Mouse (Mus musculus) embryonic fibroblast, embryonic 13.5 days (primary cell): ENCODE data around the gene Gm21985. TPM values are rescaled to one million over a fixed set of nuclear protein-coding genes. Genes with fewer than 3 reads are reported as not detected.

Experiments used
- H3K27ac ChIP-seq: 2 replicates; pipeline ENCODE4 v1.5.1; 2012; ENCODE audit warnings: low read length, control low read depth, inconsistent platforms; ENCODE audit not compliant: insufficient read depth
- H3K4me1 ChIP-seq: 2 replicates; pipeline ENCODE4 v1.6.1; 2011; ENCODE audit warnings: low read length; ENCODE audit not compliant: control insufficient read depth, insufficient read depth
- H3K4me3 ChIP-seq: 2 replicates; pipeline ENCODE4 v1.5.1; 2011; ENCODE audit warnings: mild to moderate bottlenecking, control low read depth, low read length; ENCODE audit not compliant: insufficient read depth
- CTCF ChIP-seq: IDR thresholded peaks from 2 replicates; pipeline ENCODE4 v1.5.1; 2011; ENCODE audit warnings: mild to moderate bottlenecking, control low read depth, low read length, moderate library complexity, borderline replicate concordance; ENCODE audit not compliant: insufficient read depth
- POLR2A ChIP-seq: IDR thresholded peaks from 2 replicates; pipeline ENCODE4 v1.6.1; 2011; ENCODE audit warnings: low read depth, mild to moderate bottlenecking, control low read depth, low read length, moderate library complexity
- polyA plus RNA-seq: library from polyadenylated mRNA; stranded (reverse); fragments of >200 nt; gene quantifications from 2 replicates; pipeline ENCODE4 v1.2.4, GENCODE M21; 2011; ENCODE audit warnings: low read depth; ENCODE audit not compliant: missing spikeins, insufficient read length

Gene Gm21985
- polyA plus RNA-seq, 1 experiment, result not detected

GRCm38 (mm10) chr2:112378973-112379898 is 113.1 kb downstream of the Gm21985 start, which contains the start of gene Katnbl1:
Katnbl1 (plus strand) TSS chr2:112379211.
- peak within 1 kb of the TSS; percentile 93 for H3K4me3 ChIP-seq
- H3K4me1 ChIP-seq, result peaks cover 2% of the 10 kb centered on the region; the same call in 1 of the 2 replicates
- TF ChIP-seq POLR2A, result peak; percentile 76
- peak; percentile 96 for TF ChIP-seq CTCF
- peak within 1 kb of the TSS; percentile 20 for H3K27ac ChIP-seq

GRCm38 (mm10) chr2:112380131-112380530 is 114.0 kb downstream of the Gm21985 start:
- Histone ChIP-seq H3K27ac (0 out of 2 replicates have a peak overlapping the region, but pooled peaks have one; percentile 20), H3K4me3 (peak overlapping the region; percentile 93), H3K4me1 (peaks cover 2% of the 10 kb centered on the region; the same call in 1 of the 2 replicates)
- TF ChIP-seq CTCF (no peak), POLR2A (no peak)

GRCm38 (mm10) chr2:112381219-112381618 is 115.1 kb downstream of the Gm21985 start:
- TF ChIP-seq POLR2A, result no peak
- no peak for TF ChIP-seq CTCF
- H3K4me1 ChIP-seq, result peaks cover 2% of the 10 kb centered on the region; the same call in 1 of the 2 replicates

DNA sequence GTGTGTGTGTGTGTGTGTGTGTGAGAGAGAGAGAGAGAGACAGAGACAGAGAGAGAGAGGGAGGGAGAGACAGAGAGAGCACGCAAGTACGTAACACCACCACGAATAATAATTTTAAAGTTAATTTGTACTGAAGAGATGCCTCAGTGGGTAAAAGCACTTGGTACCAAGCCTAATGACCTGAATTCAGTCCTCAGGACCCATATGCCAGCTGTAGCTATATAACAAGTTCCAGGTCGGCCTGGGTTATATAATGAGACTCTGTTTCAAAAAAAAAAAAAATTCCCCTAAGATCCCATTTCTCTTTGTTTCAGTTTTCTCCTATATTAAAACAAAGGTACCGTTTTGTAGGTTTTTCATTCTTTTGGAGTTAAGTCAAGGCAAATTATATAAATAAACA is 124.7 kb downstream of the Gm21985 start:
- Histone ChIP-seq H3K4me1 (no peaks in the 10 kb centered on the region; the same call in 1 of the 2 replicates), H3K4me3 (no peak overlapping the region), H3K27ac (peak overlapping the region; percentile 19; the same call in 1 of the 2 replicates)
- TF ChIP-seq CTCF (no peak), POLR2A (no peak)

More at GRCm38 (mm10) chr2:112381219-112381618, 115.1 kb downstream of the Gm21985 start:
- H3K27ac ChIP-seq, result no peak overlapping the region
- H3K4me3 ChIP-seq, result no peak overlapping the region

DNA sequence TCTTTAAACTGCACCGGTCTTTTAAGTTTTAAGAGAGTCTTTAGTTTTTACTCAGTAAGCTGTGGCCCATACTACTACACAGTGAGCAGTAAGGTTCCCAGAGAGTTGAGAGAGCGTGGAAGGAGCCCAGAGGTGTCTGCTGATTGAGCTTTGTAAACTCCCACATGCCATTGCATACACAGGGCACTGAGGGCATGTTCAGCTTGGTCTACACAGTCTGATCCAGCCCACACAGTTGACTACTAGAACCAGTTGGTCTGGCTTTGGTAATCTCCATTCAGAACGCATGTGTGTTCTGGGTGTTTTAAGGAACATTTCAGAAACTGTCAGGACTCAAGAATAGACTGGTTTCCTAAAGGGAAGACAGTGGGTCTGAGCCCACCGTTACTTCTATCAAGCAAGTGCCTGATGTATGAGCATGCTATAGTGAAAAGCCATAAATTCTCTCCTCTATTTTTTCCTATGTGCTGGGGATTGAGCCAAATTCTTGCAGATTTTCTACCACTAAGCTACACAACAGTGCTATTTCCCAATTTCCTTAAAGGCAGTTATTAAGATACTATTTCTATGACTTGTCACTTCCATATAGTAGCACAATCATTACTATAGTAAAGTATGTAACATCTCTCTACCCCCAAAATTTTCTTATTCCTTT is 125.4 kb downstream of the Gm21985 start:
- Histone ChIP-seq H3K27ac (0 out of 2 replicates have a peak overlapping the region, but pooled peaks have one; percentile 10), H3K4me1 (peaks cover under 1% of the 10 kb centered on the region; the same call in 1 of the 2 replicates), H3K4me3 (no peak overlapping the region)
- no peak for TF ChIP-seq POLR2A
- TF ChIP-seq CTCF, result no peak

GRCm38 (mm10) chr2:112392689-112393088 is 126.6 kb downstream of the Gm21985 start:
- Histone ChIP-seq H3K4me1 (peaks cover 4% of the 10 kb centered on the region; the same call in 1 of the 2 replicates), H3K4me3 (no peak overlapping the region), H3K27ac (no peak overlapping the region)
- TF ChIP-seq CTCF, result no peak
- no peak for TF ChIP-seq POLR2A

- H3K4me1 ChIP-seq, result peaks cover 4% of the 10 kb centered on the region; the same call in 1 of the 2 replicates
- TF ChIP-seq POLR2A (no peak), CTCF (no peak)
- no peak overlapping the region for H3K27ac ChIP-seq
- no peak overlapping the region for H3K4me3 ChIP-seq
Observed at GRCm38 (mm10) chr2:112393958-112394357, 127.8 kb downstream of the Gm21985 start.

GRCm38 (mm10) chr2:112396649-112397048 is 130.5 kb downstream of the Gm21985 start:
- TF ChIP-seq CTCF, result no peak
- TF ChIP-seq POLR2A, result no peak
- Histone ChIP-seq H3K4me3 (no peak overlapping the region), H3K27ac (no peak overlapping the region), H3K4me1 (0 out of 2 replicates have a peak, but pooled peaks cover 4% of the 10 kb centered on the region)

DNA sequence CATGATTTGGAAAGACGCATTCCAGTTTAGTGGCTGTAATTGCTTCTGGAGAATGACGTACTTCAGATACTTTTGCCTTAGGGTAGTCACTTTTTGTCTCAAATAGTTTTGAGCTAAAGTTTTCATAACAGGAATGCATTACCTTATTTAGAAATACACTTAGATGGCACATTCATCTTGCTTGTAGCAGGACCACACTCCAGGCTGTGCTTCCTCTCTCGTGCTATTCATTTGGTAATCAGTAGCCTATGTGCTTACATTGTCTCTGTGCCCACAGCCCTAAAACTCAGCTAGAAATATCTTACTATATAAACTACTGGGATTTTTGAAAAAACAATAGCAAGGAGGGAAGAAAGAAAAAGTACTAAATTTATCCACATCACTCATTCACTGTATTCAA is 140.9 kb downstream of the Gm21985 start:
- TF ChIP-seq CTCF (no peak), POLR2A (no peak)
- Histone ChIP-seq H3K27ac (0 out of 2 replicates have a peak overlapping the region, but pooled peaks have one; percentile 14), H3K4me3 (no peak overlapping the region), H3K4me1 (no peaks in the 10 kb centered on the region; the same call in 1 of the 2 replicates)
